Mouse (Mus musculus) brain, adult 2 months (tissue): ENCODE measurements around the gene Serpinb7.
A peak's percentile ranks its signal among the peaks of the same experiment; 100 is the strongest.

Source experiments
- DNase-seq: peaks from one replicate; pipeline ENCODE4 v3.0.0; 2011; ENCODE audit warnings: low read depth, low spot score

The Serpinb7 gene

DNA sequence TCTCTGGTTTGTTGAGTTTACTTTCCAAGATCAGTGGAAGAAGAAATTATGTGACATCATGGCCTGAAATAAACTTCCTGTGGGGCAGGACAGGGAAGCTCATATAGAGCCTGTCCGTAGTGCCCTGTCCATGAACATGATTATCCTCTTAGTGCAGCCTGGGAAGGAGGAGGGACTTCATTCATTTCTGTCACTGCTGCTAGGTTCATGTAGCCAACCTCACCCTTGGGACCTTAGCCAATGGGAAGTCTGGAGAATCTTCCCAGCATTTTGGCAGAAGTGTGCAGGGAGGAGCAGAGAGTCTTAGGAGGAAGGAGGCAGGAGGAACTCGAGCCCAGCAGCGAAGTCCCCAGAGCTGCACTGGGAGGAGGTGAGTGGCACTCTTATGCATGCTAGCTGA is at the start of gene Serpinb7:
Serpinb7 (plus strand) TSS at position 301 of the 400 bp plus-strand sequence.
- no peak for DNase-seq

DNA sequence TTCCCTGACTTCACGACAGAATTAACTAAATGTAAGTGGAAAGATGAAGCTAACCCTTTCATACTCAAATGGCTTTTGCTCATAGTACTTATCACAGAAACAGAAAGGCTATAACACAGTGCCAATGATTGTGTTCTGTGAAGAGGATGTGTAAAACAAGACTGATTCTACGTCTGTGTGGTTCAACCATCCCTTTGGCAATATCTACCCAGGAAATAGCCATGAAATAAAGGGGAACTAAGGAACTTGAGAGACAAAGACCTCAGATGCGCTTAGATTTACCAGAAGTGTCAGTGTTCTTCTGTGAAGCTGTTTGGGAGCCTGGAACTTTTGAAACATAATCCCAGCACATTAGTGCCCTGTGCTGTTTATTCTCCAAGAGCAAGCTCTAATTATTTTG is 49.1 kb upstream of the Serpinb7 start:
- DNase-seq, result no peak

DNA sequence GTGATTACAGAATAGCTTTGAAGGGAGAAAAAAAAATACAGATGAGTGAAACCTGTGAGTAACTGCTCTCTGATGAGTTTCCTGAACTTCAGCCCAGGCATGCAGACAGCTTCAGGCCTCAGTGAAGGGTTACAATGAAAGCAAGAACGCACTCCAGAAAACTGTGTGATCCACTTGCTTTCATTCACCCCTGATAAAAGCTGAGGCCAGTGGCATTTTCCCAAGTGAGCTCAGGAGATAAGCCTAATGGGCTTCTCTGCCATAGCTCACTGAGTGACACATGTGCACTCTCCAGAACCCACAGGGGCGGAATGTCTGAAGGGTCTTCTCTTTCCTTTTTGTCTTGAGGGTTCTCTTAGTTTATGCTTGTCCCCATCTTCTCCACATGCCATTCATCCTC is 48.3 kb upstream of the Serpinb7 start:
- DNase-seq, result no peak

DNA sequence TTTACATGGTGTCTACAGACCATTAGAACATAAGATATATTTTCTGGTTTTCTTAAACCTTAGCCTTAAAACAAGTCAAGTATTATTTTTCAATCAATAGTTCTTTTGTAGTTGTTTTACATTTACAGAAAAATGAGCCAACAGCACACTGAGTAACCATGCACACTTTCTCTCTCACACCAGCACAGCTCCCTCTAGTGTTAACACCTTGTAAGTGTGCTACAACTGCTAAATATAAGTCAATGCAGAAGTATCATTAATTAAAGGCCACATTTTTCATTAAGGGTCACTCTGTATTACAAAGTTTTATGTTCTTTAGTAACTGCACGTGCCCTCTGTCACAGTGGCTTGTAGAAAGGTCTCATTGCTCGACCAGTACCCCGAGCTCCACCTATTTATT is 46.4 kb upstream of the Serpinb7 start:
- DNase-seq, result no peak

DNA sequence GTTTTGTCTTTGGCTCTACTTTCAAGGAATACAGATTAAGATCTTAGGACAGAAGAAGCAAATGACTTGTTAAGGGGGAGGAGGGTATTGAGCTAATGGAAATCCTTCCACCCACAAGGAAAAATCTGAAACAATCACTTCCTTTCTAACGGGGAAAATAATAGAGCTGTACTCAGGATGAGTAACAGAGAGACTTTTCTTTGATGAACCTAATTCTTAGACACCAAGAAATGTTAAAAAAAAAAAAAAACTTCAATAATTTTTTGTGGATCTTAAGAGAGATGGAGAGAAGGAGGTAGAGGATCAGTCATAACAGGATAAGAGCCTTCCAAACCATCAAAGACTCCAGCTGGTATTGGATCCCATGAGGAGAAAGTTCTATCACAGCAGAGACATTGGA is 38.6 kb upstream of the Serpinb7 start, which contains the start of gene Serpinb11:
Serpinb11 (plus strand) TSS at position 301 of the 400 bp plus-strand sequence.
- DNase-seq, result no peak

DNA sequence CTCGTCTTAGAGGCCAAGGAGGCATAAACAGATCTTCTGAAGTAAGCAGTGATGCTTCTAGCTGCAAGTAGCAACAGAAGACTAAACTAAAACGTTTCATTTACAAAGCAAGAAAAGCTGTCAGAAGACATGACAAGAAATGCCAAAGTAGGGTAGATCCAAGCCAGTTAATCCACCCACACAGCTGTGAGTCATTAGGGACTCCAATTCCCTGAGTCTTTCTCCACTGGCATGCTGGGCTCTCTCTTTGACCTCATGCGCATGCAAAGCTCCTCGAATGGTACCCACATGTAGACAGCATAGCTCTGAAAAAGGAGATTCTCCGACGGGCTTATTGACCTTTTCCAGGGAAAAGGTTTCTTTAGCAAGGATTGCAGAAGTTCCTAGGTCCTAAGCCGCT is 33.5 kb upstream of the Serpinb7 start:
- DNase-seq, result peak; percentile 28

DNA sequence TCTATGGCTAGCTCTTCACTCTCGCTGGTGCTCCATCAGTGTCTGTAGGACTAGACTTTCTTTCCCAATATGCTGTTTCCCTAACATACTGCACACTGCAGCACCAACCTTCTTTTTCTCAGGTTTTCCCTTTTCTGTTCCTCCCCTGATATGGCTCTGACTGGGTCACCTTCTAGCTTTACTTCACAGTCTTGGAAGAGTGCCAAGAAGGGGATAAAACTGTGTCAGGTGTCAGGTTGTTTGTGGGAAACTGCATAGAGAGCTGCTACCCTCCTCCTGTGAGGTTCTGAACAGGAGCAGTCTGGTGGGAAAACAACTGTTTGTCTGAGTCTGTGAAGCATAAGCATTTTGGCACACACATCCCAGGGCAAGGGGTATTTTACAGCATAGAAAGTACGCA is 30.5 kb upstream of the Serpinb7 start:
- DNase-seq, result no peak

DNA sequence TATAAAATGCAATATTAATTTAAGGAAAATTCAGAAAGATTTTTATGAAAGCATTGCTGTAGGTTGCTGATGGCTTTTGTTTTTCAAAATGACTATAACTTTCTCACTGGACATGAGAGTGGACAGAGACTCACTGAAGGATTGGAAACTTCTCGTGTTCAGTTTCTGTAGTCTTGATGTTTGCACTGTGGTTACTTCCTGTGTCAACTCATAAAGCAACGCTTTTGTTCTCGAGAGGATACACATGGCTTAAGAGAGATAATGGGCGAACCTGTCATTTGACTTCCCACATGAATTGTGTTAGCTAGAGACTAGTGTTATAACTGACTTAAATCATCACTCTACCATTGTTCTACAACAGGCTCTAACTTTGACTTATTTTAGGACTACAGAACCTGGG is 22.5 kb upstream of the Serpinb7 start:
- DNase-seq, result no peak

DNA sequence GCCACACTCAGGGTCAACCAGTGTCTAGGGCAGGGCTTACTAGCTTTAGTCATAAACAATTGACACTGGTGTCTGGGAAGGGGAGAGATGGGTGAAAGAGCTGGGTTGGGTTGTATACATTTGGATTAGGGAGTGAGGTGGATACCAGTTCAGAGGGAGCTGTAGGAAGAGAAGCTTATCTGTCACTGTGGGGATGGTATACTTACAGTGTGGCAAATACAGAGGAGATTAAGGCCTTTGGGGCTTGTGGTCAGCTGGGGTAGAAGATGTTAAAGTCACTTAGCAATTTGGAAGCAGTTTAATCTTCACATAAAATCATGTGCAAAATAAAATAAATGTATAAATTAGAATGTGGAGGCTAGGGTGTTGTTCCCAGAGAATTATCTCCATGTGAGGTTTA is 21.1 kb upstream of the Serpinb7 start:
- no peak for DNase-seq

DNA sequence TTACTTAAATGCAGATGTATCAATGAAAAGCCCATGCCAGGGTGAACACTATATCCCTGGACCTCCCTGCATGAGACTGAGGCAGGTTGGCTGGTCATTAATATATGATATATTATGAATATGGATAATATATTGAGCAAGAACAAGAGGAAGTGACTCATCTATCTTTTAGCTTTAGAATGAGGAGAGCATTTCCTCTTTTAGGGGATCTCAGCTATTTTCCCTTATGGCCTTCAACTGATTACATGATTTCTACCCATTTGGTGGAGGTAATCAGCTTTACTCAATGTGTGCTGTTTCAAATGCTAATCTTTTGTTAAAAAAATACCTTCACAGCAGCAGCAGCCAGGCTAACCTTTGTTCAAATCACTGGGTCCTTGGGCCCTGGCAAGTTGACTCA is 18.0 kb upstream of the Serpinb7 start:
- no peak for DNase-seq

DNA sequence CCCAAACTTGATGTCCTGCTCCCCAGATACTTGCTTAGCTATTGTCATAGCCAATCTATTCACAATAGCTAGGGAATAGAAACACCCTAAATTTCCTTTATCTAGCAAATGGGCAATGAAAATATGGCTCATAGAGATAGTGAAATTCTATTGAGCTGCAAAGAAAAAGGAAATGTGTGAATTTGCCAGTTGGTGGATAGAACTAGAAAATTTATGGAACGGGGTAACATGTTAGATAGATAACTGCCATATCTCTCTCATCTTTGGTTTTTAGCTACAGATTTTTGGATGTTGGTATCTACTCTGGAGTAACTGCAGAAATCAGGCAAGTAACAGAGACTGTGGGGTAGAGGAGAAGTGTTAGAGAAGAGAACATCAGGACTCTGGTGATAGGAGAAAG is 17.1 kb upstream of the Serpinb7 start:
- no peak for DNase-seq

DNA sequence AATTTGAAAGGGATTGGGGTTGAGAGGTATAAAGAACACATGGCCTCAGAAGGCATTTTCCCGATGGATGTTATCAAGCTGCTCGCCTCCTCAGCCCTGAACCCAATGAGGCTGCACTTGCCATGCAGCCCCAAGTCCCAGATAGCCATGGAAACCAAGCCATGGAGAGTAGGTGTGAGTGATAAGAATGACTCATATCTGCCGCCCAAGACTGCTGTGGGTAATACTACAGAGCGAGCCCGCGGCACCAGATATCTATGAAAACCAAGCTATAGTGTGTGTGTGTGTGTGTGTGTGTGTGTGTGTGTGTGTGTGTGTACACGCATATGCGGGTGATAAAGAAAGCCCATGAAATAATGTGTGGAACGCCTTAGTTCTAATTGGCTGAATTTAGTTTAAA is 14.9 kb upstream of the Serpinb7 start:
- peak; percentile 42 for DNase-seq

DNA sequence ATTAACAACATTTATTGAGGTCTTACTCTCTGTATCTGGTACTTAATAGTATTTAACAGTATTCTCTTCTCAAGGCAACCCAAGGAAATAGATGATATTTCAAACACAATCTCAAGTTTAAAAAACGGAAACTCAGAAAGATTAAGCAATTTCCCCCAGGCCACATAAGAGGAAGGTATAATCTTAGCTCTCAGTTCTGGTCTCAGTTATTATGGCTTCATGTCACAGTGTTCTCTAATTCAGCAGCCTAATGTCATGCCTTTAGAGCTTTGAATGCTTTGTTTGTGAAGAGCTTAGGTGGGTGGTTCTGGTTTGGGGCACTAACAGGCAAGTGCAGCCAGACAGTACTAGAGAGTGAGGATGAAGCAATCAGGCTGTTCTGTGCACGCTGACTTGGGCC is 9.7 kb upstream of the Serpinb7 start:
- no peak for DNase-seq

DNA sequence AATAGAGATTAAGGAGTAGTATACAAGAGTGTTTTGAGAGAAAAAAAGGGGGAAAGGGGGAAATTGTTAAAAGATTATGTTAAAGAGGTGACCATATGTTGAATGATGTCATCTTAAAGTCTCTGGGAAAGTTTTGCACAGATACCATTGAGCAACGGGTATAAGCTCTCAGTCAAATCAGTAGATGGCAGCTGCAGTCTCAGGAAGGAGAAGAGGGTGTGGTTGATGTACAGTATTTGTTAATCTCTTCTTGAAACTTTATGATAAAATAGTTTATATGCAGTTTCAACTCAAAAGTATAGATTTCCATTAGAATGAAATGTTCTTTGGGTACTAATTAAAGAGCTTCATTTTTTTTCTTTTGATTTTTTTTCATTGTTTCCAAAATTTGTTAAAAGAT is 2.0 kb upstream of the Serpinb7 start:
- no peak for DNase-seq

DNA sequence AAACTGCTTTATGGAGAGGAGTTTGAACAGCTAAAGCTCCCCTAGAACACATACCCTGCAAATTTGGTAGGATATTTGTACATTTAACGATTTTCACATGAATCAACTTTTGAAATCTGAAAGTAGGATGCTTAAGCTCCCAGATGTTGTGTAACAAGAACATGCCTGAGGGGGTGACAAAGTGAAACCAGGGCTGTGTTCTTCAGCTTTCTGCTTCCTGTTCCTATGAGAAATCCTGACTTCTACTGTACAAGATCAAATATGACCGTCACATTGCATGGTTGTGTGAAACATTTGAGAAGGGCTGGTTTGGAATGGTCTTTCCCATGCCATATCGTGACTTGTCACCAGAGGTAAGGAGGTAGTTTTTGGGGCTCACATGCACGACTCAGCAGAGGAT is 2.6 kb downstream of the Serpinb7 start:
- DNase-seq, result no peak

DNA sequence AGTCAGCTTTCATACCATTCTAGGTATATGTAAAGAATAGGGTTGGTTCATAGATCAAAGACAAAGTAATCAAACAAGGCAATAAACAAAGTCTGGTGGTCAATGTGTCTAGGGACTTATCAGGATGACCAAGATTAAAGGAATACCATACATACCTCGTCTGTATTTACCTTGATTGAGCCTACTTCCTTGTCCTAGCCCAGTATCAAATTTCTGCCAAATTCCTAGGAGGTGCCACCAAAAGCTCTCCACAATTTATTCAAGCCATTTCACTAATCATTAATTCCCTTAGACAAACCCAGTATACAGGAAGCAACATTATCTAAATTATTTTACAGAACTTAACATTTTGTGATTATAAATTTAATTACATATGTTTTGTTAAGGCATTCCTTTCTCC is 15.2 kb downstream of the Serpinb7 start:
- no peak for DNase-seq

DNA sequence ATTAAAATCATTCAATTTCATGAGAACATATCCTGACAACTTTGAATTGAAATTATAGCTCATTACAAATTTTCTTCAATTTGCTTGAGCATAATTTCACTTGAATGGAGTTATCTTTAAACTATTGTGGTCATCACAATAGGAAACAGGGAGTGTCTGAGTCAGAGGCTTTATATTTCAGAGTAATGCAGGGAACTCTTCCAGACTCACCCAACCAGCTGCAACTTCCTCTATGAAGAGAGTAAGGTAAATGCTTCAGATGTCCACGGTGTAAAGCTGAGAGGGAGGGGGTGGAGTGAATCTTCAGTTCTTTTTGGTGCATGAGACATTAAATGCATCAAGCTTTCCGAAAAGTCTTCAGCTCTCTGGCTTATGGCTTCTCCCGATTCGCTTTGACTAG is 23.0 kb downstream of the Serpinb7 start:
- DNase-seq, result no peak

DNA sequence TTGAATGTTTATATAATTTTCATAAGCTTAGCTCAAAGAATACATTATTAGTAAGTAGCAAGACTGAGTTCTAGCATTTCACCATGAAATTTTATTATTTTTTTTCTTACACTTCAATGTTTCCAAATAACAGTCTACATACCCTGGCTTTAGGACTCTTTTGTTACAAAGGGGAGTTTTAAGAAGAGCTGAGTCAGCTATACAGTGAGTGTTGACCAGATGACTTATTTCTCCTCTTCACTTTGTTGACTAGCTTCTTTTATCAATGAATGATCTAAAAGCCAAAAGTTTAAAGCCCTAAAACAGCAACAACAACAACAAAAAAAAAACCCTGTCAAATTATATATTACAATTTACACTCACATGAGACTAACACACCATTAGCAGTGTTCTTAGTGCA is 31.8 kb downstream of the Serpinb7 start:
- no peak for DNase-seq

DNA sequence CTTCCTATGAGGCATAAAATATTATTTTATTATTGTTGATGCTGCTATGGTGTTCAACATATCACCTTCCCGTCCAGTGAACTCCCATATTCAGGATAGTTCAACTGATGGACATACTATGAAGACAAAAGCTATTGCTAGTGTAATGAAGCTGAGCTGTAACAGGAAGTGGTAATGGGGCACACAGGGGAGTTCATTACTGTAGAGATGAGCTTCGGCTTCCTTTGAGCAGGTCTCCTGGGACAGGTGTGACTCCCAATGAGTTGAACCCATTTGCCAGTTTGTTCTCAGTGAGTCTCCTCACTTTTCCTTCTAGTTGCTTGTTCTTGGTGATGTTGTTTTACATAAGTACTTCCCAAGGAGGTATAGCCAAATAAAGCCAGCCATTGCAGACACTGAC is 36.1 kb downstream of the Serpinb7 start:
- DNase-seq, result no peak

DNA sequence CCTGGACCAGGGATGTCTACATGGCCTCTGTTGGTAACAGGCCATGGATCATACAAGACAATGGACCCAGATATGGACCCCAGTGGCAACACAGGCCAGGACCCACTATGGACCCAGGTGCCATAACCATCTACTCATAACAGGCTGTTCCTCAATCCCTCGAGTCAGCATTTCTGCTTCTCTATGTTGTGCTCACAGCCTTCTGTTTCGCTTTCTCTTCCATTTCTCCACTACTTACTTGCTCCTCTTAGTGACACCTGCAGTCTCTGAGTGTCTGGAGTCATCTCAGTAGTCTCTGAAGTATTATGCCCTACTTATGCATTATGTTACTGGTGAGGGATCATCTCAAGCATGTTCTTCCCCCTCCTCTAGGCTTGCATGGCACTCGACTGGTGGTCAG is 40.0 kb downstream of the Serpinb7 start:
- DNase-seq, result no peak

DNA sequence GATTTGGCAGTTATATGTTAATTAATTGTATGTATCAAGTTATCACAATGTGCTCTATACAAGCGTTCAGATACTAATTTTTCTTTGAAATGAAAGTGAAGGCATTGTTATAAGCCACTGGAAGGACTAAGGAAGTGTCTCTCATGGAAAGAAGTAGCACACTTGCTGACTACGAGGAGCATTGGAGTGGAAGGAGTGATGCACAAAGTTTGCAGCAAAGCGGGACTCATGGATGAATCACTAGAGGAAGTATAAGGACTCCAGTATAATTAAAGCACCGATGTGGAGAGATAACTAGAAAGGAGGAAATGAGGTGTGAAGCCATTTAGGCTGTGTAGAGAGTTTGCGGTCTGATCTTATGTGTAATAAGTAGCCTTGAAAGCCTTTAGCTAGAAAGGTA is 45.9 kb downstream of the Serpinb7 start:
- peak; percentile 27 for DNase-seq

DNA sequence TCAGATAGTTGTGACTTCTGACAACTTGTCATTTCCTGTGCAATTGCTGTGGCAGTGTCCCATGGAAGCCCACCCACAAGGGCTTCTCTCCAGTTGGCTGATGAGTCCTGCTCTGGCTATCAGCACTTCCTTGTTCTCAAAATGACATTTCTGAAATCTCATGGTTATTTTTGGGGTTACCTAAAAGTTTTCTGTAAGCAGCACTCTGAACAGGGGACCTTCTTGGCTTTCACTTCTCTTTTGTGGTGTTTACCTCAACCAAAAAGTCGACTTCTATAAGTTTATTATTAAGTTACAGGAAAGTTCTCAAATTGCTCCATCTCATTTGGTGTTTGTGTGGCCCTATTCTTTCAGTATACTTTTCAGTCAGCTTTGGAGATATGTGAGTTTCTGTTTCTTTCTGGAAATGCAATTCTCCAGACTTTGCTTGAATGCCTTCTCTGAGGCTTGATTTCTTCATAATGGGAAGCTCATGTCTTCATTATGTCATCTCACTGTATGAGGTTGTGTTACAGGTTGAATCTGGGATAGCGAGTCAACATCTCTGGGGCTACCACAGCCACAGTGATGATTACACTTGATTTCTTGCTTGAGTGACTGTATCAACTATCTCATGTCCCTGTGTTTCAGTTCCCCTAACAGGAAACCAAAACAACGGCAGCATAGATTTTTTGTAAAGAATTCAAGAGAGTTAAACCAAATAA is 47.9 kb downstream of the Serpinb7 start:
- no peak for DNase-seq

DNA sequence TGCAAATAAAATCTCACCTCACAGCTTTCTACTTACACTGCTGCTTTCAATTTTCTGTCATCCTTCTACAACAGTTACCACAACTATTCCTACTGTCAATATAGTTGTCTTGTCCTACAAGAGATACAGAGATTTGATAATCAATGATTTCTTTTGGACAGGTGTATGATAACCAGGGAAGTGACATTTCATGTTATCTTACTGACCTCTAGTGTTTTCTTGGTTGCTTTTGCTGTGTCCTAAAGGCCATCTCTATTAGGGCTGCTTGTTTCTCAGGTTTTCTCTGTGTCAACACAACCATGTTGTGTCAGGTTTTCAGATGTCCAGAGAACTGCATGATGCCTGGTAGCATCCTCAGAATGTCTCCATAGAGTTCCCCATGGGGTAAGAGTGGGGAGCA is 80.5 kb downstream of the Serpinb7 start:
- no peak for DNase-seq

DNA sequence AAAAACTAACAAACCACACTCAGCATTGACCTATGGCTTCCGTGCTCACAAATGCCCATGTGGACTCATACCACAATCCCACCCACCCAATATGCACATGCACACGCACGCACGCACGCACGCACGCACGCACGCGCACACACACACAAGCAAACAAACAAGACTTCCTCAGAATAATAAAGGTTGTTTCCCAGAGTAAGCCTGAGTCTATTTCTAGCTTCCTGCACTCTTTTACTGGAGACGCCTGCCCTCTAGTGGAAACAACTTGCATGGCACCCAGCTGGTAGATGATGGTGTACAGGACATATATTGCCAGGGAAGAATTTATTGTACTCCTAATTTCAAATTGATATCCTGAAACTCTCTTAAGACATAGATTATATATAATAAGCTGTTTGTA is 82.0 kb downstream of the Serpinb7 start:
- DNase-seq, result peak; percentile 81
